In genomic region chr15:94430681-94431405, GRCm38 (mm10) we compare ENCODE assay signal across 13 mouse cellular contexts. TPM values are rescaled to one million over a fixed set of nuclear protein-coding genes. Genes with fewer than 3 reads are reported as not detected.
DNase-seq lines count a peak whose midpoint lies in the region; ATAC-seq and TF ChIP-seq lines count a peak whose summit lies in the region.
"Had no signal": no experiment of that assay in that cellular context is flagged by ENCODE, and none has a peak within 500 bp of the region (broad histone marks: within the 10 kb centered on the region; RNA-seq: fewer than 3 reads in every experiment).

No protein-coding gene starts in this region.

- TF ChIP-seq POLR2A in cerebellum, adult 2 months (IDR thresholded peaks at IDR 0.05; ENCODE audit: borderline replicate concordance, insufficient read depth, low read length): no peak

- WGBS in cerebellum, adult 2 months: 59% methylated on average over 14 of the region's 14 CpGs

- DNase-seq in cerebellum, adult 2 months: peak; percentile 11 to 19
- DNase-seq in cerebellum, adult 8-10 months: no peak
- DNase-seq in left cerebral cortex, adult 11 months (ENCODE audit: low spot score): peak; percentile 33
- DNase-seq in left cerebral cortex, postnatal 10 days (ENCODE audit: extremely low spot score in 1 of 2, low spot score in 2 of 2): no peak
- DNase-seq in fibroblast of lung, adult 2 months (ENCODE audit: low read depth): peak; percentile 19
- DNase-seq in layer of hippocampus, adult 9-11 months: peak; percentile 65
- no peak for DNase-seq in spleen, adult 12 weeks (ENCODE audit: low spot score)
- DNase-seq: lung, adult 2 months had no signal

- H3K27me3 ChIP-seq in cerebellum, adult 2 months (ENCODE audit: control insufficient read depth, insufficient read depth, low read length): no peaks in the 10 kb centered on the region
- H3K27me3 ChIP-seq: heart, embryonic 15.5 days; kidney, embryonic 15.5 days had no signal

- no peak for TF ChIP-seq CTCF in cerebellum, adult 2 months (IDR thresholded peaks at IDR 0.05; ENCODE audit: borderline replicate concordance, insufficient read depth, low read depth, low read length)

- peak overlapping the region; percentile 27; the same call in 1 of the 2 replicates for H3K27ac ChIP-seq in cerebellum, adult 2 months (ENCODE audit: insufficient read depth, low read length)
- H3K27ac ChIP-seq: heart, embryonic 15.5 days; hindbrain, embryonic 14.5 days; kidney, embryonic 15.5 days had no signal

- H3K4me3 ChIP-seq in cerebellum, adult 2 months (replicated peaks; ENCODE audit: insufficient read depth, low read depth, low read length): no peak overlapping the region
- H3K4me3 ChIP-seq: heart, embryonic 15.5 days; kidney, embryonic 15.5 days had no signal

- intact Hi-C loops in left cerebral cortex, postnatal 10 days (cut with DNase I): no loop called here

- H3K4me1 ChIP-seq in cerebellum, adult 2 months (ENCODE audit: control insufficient read depth, insufficient read depth, low read length): no peaks in the 10 kb centered on the region
- H3K4me1 ChIP-seq: heart, embryonic 15.5 days had no signal

- no peak for ATAC-seq in CD4-positive, CD25-positive, alpha-beta regulatory T cell, adult 4 months
- ATAC-seq: forebrain, embryonic 16.5 days had no signal

RNA-seq across cellular contexts. Expression of gene Adamts20, which starts 34.4 kb away (rescaled TPM):
- polyA plus RNA-seq in cerebellum, adult 2 months (2012; rRNA removed): 4.5 and 5.1 TPM in 2 replicates
- 10 to 100 TPM; 12.5 to 14.2 TPM for total RNA-seq in left cerebral cortex, postnatal 10 days (2021)
- polyA plus RNA-seq in CD4-positive, CD25-positive, alpha-beta regulatory T cell, adult 4 months (2017; shearing (Covaris generic)): not detected

Comparison
In these comparisons a context has a peak if more than half of its experiments do, and no peak if none do; other contexts are left out.
1. DNase-seq: peak in cerebellum, adult 2 months (2 of 2), left cerebral cortex, adult 11 months (single experiment), fibroblast of lung, adult 2 months (single experiment) and layer of hippocampus, adult 9-11 months (single experiment); none in cerebellum, adult 8-10 months (single experiment), left cerebral cortex, postnatal 10 days (0 of 2) and spleen, adult 12 weeks (single experiment).